Mouse (Mus musculus) thymus, postnatal 25 days (tissue): ENCODE results near the gene Socs7.

Experiments used
- DNase-seq: peaks from one replicate; pipeline ENCODE4 v3.0.0; 2022

The Socs7 gene

DNA sequence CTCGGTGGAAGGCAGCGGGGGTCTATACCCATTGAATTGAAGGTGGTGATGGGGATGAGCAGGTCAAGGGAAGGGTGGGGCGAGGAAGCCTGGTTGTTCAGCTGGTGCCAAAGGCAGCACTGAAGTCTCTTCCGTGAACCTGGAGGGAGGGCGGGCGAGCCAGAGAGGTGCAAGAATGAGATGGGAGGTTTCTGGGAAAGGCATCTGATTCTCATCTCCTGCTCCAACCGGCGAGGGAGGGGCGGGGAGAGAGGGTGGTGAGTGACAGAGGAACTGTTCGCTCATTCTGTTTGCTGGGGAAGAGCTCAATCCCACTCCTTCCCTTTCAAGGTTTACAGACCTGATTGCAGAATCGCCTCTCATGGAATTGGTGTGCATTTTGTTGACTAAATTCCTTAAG is 31.3 kb downstream of the Socs7 start:
- DNase-seq = no peak

DNA sequence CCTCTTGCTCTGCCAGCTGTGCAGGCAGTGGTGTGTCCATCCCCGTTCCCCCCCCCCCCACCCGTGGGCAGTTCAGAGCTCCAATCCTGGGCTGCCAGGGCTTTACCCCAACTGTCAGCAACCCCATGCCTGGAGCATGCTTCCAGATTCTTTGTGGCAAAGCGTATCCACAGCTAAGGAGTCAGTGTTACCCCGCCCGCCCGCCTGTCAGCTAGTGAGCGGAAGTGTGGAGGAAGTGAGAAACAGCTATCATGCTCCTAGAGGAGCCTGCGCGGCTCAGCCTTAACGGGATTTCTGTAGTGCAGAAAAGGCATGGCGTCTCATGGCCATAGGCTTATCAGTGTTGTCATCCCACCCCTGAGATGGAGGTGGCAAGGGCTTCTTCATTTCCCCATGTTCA is 31.8 kb downstream of the Socs7 start:
- DNase-seq = no peak

GRCm38 (mm10) chr11:97398506-97398905 is 36.2 kb downstream of the Socs7 start:
- DNase-seq = no peak

GRCm38 (mm10) chr11:97399958-97400710 is 37.8 kb downstream of the Socs7 start:
- DNase-seq = peak; percentile 82

GRCm38 (mm10) chr11:97401082-97401481 is 38.7 kb downstream of the Socs7 start:
- DNase-seq = peak; percentile 74

DNA sequence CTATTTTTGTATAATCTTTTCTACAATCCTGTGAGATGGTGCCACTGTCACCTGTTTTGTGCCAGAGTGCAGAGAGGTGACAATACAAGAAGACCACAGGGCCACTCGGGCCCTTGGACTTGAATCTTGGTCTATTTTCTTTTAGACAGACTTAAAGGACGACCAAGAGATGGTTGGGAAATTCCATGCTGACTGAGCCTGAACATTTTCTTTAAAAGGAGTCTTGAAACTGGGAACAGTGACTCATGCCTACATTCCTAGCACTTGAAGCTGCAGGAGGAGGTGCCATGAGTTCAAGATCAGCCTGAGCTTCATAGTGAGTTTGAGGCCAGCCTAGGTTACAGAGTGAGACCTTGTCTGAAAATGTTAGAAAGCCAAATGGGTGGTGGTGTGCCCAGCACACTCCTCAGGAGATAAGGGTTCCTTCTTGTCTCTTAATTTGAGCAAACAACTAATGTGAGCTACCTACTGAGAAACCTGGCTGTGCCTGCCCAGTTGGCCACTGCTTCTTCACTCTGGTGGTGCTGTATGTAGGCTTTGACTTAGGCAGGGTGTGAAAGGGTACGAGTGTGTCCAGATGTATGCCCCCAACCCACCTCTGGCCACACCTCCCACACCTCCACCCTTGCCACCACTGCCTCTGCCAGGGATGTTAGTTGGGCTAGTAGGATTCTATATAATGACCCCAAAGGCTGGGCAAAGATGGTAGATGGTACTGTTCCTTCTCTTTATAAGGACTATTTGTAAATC is 39.5 kb downstream of the Socs7 start:
- DNase-seq = no peak

GRCm38 (mm10) chr11:97402746-97403145 is 40.4 kb downstream of the Socs7 start:
- no peak for DNase-seq

GRCm38 (mm10) chr11:97403614-97404183 is 41.3 kb downstream of the Socs7 start:
- DNase-seq = no peak

DNA sequence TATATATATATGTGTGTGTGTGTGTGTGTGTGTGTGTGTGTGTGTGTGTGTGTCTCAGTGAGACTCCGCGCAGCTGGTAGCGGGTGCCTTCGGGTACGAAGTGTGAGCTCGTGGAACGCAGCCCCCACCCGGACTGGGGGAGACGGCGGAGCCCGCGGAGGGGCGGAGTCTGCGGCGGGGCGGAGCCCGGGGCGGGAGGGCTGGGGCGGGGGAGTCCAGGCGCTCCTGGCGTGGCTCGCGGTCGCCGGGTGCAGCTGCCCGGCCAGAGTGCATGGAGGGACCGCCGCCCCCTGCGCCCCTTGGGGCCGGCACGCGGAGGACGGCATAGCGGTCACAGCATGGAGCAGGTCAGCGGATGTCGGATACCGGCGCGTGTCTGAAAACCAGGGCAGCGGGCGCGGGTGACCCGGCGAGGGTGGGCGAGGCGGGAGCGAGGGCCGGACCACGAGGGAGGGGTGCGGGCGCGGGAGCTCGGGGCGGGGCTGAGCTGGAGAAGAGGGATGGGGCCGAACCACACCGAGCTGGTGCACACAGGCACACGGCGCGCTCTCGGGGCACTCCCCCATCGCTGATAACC is 41.9 kb downstream of the Socs7 start:
- DNase-seq = peak; percentile 58

GRCm38 (mm10) chr11:97404761-97405190 is 42.4 kb downstream of the Socs7 start:
- DNase-seq = peak; percentile 23

DNA sequence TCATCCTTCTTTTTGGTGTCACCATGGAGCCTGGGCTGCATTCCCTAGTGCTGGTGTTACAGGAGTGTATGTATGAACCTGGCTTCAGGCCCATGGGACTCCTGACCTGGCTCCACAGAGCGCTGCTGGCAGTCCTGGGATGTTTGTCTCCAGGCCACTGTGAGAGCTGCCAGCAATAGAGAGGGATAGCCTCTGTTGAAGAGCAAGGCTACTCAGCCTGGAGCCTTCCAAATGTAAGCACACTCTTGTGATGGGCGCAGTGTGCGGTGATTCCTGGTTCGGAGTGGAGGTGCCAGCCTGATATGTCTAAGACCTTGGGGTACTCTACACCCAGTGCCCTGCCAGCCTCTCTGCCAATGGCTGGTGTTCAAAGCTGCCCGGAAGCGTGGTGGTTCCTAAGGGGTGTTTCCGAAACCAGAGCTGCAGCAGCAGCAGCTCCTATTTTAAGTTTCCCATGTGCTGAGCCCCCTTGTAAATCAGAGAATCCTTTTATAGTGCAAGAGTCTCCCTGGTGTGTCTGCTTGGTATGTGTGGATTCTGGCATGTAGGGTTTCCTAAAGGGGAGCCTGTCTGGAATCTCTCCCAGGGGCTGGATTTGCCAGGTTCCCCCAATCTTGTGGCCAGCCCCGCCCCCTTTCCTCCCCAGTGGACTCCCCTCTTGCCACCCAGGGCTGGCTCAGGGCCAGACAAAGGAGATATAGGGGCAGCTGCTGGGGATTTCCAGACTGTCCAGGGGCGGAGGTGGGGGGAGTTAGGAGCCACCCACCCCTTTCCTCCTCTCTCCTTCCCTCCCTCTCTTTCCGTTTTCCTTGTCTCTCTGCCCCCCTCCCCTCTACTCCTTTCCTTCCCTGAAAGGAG is 44.0 kb downstream of the Socs7 start:
- DNase-seq = no peak

DNA sequence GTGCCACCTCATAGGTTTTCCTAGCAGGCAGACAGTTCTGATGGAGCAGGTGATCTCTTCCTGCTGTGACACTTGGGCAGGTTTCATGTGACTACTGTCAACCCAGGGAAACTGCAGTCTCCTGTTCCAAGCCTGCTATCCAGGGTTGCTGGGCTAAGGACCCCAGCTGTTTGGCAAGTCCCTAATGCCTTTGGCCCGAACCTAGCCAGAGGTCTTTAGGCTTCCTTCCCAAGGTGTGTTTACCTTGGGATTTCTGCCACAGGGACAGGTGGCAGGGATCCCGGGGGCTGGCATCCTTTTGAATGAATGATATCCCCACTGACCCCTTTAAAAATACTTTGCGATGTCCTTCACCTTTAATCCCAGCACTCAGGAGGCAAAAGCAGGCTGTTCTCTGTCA is 45.1 kb downstream of the Socs7 start:
- no peak for DNase-seq

DNA sequence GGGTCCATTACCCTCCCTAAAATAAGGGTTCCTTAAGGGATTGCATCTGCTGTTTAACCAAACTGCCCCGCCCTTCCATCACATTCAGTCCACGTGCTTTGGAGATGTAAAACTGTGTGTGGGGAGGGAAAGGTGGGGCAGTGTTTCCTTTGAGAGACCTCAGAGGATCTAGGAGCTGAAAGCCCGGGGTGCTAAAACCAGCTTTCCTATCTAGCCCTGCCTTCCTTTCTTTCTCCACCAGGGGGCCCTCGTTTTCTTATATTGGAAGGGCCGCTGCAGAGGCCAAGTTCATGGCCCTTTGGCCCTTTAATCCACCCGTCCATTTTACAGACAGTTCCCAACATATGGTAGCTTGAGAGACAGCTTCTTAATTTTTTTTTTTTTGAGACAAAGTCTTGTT is 45.8 kb downstream of the Socs7 start:
- peak; percentile 80 for DNase-seq

DNA sequence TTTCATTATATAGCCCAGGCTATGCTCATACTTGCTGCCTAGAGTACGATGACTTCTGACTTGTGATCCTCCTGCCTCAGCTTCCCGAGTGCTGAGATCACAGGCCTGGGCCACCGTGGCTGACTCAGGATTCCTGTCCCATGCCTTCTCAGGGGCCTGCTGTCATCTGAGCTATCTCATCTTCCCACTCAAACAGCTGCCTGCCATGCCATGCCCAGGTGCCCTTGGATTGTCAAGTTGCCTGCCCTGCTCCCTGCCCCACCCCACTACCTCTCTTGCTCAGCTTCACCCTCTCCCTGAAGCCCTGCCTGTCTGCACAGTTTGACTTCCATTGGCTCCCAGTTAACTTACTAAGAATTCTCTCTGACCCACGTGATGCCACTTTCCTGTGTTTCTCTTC is 48.6 kb downstream of the Socs7 start:
- DNase-seq = no peak

DNA sequence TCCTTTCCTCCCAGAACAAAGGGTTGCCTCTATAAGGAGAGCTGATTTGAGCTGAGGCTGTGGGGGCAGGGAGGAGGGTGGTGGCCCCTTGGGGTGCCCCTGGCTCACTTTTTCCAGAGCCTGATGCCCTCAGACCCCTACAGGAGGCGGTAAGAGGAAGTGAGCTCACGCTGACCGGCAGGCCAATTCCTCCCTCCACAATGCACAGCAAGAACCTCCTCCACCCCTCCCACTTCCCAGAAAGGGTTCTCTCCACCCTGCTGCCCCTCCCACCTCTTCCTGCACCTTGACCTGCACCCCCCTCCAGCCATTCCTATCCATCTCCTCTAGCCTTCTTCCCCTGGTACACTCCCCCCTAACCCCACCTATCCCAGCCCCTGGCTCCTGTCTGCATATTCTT is 49.8 kb downstream of the Socs7 start:
- no peak for DNase-seq

- no peak for DNase-seq
Observed at GRCm38 (mm10) chr11:97412808-97413347, 50.5 kb downstream of the Socs7 start.

- DNase-seq = peak; percentile 29
Observed at GRCm38 (mm10) chr11:97415330-97415711, 53.0 kb downstream of the Socs7 start, which contains the start of gene Arhgap23. Gene Arhgap23 (plus strand): TSS chr11:97415533.

- peak; percentile 72 for DNase-seq
Observed at GRCm38 (mm10) chr11:97415712-97416636, 53.6 kb downstream of the Socs7 start.

GRCm38 (mm10) chr11:97416637-97417035 is 54.3 kb downstream of the Socs7 start:
- DNase-seq = no peak

DNA sequence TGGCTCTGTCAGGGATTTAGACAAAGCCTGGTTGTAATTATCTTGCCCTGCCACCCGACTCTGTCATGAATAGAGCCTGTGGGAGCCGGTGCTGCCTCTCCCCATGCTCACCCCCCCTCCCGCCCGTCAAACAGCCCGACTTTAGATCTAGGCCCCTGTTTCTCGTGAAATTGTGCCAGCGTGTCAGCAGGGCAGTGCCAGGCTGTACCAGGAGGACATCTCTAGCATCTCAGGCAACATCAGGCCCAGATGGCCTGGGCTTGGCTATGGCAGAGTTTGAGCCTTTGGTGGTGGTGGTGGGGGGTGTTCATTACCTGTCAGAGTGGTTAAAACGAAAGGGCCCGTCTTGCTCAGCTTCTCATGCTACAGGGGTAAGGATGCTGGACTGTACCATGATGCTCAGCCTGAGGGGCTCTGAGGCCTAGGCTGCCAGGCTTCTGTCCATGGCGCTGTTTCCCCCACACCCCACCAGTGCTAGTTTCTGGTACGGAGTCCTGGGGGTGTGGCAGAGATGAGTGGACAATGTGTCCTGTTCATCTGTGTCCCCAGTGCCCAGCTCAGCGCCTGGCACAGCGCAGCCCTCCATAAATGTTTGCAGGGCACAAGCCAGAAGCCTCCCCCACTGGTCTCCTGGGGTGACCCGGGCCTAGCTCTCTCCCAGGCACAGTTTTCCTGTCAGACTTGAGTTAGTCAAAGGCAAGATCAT is 56.6 kb downstream of the Socs7 start:
- DNase-seq = no peak

DNA sequence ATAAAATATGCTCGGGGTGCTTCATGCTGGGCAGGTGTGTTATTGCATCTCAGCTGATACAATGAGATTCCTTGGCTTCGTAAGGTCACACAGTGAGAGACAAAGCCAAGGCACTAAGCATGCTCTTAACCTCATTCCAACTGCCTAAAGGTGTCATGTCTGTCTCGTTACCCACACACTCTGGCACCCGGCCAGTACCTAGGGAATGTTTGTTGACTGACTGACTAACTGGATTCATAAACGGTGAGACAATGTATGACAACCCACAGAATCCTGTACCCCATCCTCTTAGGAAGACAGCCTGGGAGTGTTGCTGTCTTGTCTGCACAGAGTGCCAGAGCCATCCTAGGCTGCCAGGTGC is 57.2 kb downstream of the Socs7 start:
- no peak for DNase-seq
